Mouse (Mus musculus): Measurements from ENCODE around the gene Nfe2l2. TPM values are rescaled to one million over a fixed set of nuclear protein-coding genes. Genes with fewer than 3 reads are reported as not detected.
A peak's percentile ranks its signal among the peaks of the same experiment; 100 is the strongest.

Gene Nfe2l2
- total RNA-seq, 2 experiments from 2014 or later, result 27.6 to 29.6 TPM

- DNase-seq, result no peak
Measured at GRCm38 (mm10) chr2:75687040-75687749, 17.2 kb downstream of the Nfe2l2 start.

- DNase-seq, result peak; percentile 43
Measured at GRCm38 (mm10) chr2:75685458-75685861, 19.0 kb downstream of the Nfe2l2 start.

GRCm38 (mm10) chr2:75684526-75684925 lies 19.9 kb downstream of the Nfe2l2 start:
- DNase-seq, result no peak

- DNase-seq, result peak; percentile 56
Measured at GRCm38 (mm10) chr2:75682978-75683709, 21.3 kb downstream of the Nfe2l2 start.

- DNase-seq, result no peak
Measured at GRCm38 (mm10) chr2:75681439-75681838, 23.0 kb downstream of the Nfe2l2 start.

GRCm38 (mm10) chr2:75679947-75680346 lies 24.5 kb downstream of the Nfe2l2 start:
- DNase-seq, result no peak

- no peak for DNase-seq
Measured at GRCm38 (mm10) chr2:75676567-75676966, 27.9 kb downstream of the Nfe2l2 start.

- DNase-seq, result no peak
Measured at GRCm38 (mm10) chr2:75672561-75672960, 31.9 kb downstream of the Nfe2l2 start.

GRCm38 (mm10) chr2:75671337-75671660 lies 33.1 kb downstream of the Nfe2l2 start:
- DNase-seq, result no peak

GRCm38 (mm10) chr2:75670446-75671336 lies 33.8 kb downstream of the Nfe2l2 start:
- no peak for DNase-seq

- no peak for DNase-seq
Measured at GRCm38 (mm10) chr2:75669491-75670445, 34.7 kb downstream of the Nfe2l2 start.

GRCm38 (mm10) chr2:75661106-75661505 lies 43.3 kb downstream of the Nfe2l2 start:
- DNase-seq, result no peak

- no peak for DNase-seq
Measured at GRCm38 (mm10) chr2:75660255-75660948, 44.0 kb downstream of the Nfe2l2 start.

- peak; percentile 93 for DNase-seq
Measured at GRCm38 (mm10) chr2:75659629-75659960, 44.8 kb downstream of the Nfe2l2 start.

- DNase-seq, result peak; percentile 99
Measured at GRCm38 (mm10) chr2:75658727-75659628, 45.5 kb downstream of the Nfe2l2 start, which contains the start of gene Hnrnpa3. Gene Hnrnpa3, plus strand, starts transcription at chr2:75659261.

- DNase-seq, result no peak
Measured at GRCm38 (mm10) chr2:75657907-75658691, 46.3 kb downstream of the Nfe2l2 start.

- DNase-seq, result no peak
Measured at GRCm38 (mm10) chr2:75656924-75657323, 47.5 kb downstream of the Nfe2l2 start.

- no peak for DNase-seq
Measured at GRCm38 (mm10) chr2:75654679-75655078, 49.8 kb downstream of the Nfe2l2 start.

- DNase-seq, result no peak
Measured at GRCm38 (mm10) chr2:75653150-75653549, 51.3 kb downstream of the Nfe2l2 start.

Data from gastrocnemius, postnatal 25 days (tissue).